Mouse (Mus musculus): ENCODE data around the gene Plekha7.

DNA sequence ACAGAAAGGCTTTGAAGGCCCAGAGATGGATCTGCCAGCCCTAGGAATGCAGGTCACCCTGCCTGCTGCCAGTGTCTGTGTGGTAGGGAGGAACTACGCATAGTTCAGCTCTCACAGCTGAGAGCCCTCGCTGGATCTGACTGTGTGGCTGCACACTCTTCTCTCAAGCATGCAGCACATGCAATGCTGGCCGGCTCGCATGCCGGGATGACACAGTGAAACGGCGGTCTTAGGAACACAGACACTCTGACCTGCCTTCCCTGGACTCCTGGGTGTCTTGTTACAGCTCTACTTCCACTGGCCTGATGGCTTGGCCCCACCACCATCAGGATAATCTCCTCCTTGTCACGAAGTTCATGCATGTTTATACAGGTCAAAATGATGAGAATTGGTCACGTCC lies 96.3 kb downstream of the Plekha7 start:
- TF ChIP-seq CTCF (IDR thresholded peaks at IDR 0.05; ENCODE audit: borderline replicate concordance, insufficient read depth, low read depth, low read length): no peak
- TF ChIP-seq POLR2A (IDR thresholded peaks at IDR 0.05; ENCODE audit: borderline replicate concordance, insufficient read depth, low read length): no peak
